Mouse (Mus musculus) lung, postnatal 14 days (tissue): ENCODE data around the gene Fastkd1.
"Not testable (repeated sequence)": the region's sequence is repeated elsewhere in the genome, so short reads cannot be mapped to it uniquely, and the experiment has no call there.

ENCODE experiments used
- DNase-seq: peaks from one replicate; pipeline ENCODE4 v3.0.0; 2021

Gene Fastkd1

DNA sequence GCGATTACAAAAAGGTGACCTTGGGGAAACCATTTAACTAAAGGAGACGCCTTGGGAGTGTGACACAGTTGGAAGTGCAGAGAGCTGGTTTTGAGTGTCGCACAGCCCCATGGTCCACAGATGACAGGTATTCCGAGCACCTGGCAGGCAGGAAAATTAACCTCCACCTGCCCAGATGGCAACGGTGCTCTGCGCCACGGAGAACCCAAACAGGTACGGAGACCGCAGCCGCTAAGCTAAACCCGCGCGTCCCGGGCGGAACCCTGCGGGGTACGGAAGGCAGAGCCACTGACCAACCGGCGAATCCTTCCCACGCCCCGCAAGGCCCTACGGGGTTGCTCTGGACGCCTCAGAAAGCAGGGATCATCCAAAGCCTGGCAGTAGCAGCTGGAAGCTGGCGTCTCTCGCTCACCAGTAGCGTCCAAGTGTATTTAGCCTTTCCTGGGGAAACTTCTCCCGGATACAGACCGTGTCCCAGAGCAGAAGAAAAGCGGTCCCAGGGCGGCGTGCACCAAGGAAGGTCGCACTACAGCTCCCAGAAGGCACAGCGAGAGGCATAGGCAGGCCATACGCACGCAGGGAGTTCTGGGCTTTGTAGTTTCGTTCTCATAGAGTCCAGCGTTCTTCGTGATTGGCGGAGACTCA is at the start of gene Fastkd1:
Gene Fastkd1, minus strand, starts transcription at position 536 of the 645 bp plus-strand sequence.
- DNase-seq: peak; percentile 83

DNA sequence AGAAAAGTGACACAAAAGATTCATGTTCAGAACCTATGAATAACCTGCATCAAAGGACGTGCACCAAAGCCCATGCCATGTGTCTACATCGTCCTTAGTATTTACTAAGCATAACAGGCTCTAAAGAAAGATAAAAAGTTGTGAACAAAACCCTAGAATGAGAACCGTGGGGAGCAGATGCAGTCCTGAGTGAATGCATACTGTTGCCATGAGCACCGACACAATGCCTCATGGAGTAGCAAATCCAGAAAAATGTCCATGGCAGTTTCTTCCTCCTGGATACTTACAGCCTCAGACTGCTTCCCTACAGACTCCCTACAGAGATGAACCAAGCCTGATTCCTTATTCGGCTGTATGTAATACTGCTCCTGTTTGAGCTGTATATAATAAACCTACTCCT is 47.7 kb upstream of the Fastkd1 start:
- no peak for DNase-seq

DNA sequence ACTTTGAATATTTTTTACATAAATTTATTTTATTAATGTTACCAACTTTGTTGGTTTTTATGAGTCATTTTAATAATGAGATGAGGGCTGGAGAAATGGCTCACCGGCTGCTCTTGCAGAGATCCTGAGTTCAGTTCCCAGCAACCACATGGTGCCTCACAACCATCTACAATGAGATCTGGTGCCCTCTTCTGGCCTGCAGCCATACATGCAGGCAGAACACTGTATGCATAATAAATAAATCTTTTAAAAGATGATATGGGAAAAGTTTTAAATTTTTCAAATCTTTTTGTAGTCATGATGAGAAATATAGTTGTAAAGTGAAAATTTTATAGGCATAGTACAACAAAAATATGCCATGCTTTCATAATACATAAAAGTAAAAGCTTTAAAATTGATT is 31.8 kb upstream of the Fastkd1 start:
- DNase-seq: no peak

DNA sequence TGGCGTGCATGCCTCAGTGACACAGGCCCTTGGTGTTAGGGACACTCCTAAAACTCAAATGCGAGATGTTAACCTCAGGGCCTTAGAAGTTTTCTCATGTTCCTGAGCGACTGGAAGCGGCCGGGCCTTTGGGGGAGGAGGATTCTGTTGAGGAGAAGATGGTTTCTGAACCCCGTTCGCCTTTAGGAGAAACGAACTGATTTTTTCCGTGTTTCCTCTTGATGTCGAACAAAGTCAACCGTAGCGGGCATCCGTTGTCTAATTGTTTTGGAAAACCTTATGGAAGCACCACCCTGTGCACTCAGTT is 10.2 kb upstream of the Fastkd1 start:
- no peak for DNase-seq

DNA sequence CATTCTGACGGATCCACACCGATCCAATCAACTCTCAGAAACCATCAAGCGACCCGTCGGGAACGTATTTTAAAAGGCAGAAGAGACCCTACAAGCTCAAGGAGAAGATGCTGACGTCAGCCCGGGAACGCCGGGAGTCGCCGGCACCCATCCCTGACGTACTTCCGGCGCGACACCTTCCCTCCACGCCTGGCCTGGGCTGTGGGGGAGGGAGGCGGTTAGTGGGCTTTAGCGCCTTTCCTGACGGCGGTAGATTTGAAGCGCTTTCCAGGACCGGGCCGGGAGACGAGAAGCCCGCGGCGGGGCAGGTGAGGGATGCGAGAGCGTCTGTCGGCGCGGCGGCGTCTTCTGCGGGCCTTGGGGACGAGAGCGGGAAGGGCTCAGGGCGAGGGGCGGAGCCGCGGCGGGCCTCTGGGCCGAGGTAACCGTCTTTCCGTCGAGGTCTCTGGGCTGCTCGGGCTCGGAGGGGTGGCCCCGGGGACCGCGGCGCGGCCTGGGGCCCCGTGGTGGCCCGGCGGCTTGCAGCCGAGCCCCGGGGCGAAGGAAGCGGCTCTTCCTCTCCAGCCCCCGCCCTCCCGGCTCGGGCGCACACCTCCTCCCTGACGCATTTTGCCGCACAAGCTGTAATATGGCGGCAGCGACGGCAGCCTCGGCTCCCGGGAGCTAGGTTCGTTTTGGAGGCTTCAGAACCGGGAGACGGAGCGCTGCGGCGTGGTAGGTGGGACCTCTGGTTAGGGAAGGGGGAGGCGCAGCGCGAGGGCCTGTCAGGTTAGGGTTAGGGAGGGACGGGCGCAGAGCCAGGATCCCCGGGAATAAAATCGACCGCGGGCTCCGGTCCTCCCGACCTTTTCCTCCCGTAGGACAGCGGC is 9.6 kb upstream of the Fastkd1 start:
- peak; percentile 93 for DNase-seq

DNA sequence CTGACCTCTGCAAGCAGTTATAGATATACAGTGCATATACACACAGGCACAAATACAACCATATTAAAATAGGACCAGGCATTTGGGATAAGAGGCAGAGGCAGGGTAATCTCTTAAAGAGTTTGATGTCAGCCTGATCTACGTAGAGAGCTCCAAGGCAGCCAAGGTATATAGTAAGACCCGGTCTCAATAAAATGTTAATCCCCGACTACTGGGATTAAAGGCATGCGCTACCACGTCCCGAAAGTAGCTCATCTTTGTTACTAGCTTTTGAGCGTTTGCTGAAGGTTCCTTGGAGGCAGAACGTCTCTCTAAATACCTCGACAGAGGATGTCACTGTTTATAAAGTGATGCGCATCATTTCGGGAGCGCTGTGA is 8.9 kb upstream of the Fastkd1 start, which contains the start of gene Ppig:
Gene Ppig, plus strand, starts transcription at position 273 of the 377 bp plus-strand sequence.
- DNase-seq: no peak

DNA sequence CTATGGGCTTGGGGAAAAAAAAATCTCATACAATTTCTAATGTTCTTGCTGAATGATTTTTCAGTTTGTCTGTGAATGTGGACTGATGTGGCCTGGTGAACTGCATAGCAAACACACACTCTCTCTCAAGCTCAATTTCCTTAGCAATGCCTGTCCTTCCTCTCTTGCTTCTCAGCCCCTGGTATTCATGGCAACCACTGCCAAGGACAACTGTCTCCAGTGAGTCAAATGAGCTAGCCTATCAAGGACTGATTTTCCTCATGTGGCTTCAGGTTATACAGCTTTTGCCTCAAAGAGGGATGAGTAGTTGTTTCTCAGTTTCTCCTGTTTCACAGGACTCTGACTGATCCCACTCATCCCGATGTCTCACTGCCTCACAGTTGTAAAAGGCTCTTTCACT is 5.8 kb upstream of the Fastkd1 start:
- no peak for DNase-seq

DNA sequence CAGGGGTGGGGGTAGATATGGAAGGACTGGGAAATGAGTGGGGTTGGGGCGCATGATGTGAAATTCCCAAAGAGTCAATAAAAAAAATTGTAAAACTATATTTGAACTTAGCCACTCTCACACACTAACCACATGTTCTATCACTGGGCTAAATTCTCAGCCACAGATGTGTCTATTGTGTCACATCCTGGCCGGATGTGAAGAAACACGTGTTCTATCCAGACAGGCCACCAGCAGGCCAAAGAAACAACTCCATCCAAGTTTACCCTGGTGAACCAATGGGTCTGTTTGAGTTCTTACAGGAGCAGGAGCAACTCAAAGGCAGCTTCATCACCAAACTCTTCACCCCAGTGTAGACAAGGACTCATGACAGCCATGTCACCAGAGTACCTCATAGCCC is 3.2 kb upstream of the Fastkd1 start:
- DNase-seq: no peak

DNA sequence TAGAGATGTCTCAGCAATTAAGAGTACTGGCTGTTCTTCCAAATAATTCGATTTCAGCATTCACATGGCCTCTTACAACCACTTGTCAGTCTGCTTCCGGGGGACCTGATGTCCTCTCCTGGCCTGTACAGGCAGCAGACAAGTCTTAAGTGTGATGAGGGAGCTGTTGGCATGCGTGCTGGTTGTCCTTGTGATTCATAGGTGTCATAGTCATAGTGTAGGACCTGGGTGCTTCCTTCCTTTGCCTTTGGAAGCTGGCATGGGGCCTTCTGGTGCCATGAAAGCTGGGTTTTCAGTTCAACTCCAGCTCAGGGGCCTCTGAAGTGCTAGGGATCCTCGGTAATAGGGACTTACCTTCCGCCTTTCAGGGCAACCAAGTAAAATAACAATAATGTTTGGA is 810 bp upstream of the Fastkd1 start:
- DNase-seq: no peak

DNA sequence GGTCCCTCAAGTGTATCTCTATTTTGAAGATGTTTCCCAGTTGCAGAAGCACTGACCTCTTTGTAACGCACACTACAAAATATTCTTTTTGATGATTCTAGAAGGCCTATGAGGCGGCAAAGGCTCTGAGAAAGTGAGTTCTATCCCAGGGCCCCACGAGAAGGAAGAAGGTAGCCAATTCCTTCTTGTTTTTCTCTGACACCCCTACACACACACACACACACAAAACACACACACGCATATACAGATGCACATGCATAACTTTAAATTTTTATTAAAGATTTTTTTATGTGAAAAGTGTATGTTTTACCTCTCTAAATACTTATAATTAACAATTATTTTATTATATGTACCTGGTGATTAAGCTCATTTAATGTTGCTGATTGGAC is 304 bp upstream of the Fastkd1 start:
- DNase-seq: no peak

DNA sequence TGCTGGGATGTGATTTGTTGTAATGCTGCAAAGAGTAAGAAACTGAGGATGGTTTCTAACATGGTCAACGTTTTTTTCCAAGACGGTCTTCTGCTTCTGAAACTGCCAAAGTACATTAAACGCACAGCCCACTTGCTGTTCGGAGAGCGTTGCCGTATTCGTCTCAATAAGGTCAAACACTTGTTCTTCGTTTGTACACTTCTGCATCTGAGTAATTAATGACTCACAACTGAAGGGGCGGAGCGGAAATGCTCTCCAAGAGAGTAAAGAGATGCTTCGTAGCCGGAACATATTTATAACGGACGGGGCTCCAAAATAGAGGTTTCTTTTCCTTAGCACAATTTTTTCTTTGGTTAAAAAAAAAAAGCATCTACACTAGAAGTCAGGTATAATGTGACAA is 1.1 kb downstream of the Fastkd1 start:
- no peak for DNase-seq

DNA sequence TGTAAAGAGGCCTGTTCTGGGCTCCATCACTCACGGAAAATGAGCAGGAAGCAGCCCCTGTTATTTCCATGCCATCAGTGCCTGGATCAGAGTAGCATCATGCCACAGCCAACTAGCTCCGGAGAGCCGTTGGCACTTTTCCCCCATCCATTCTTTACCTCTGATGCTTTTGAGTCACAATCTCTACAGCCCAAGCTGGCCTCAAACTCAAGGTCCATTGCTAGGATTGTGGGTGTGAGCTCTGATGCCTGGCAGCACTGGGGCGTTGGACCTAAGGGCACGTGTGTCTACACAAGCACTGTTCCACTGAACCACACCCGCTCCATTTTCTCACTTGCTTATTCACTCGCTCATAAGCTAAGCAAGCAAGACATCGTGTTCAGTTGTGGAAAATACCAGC is 12.9 kb downstream of the Fastkd1 start:
- DNase-seq: no peak

DNA sequence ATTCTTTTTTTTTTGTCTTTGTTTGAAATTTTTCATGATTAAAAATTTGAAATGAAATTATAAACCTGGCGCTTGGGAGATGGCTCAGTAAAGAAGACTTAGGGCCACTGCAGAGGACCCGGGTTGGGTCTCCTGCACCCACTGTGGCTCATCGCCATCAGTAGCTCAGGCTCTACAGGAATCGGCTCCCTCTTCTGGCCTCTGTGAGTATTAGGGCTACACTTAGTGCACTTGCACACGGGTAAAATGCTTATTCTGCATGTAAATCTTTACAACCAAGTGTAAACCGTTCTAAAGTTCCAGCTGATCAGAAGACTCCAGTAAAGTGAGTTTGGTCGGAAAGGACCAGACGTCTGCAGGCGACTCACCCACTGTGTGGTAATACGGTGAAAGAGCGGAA is 19.8 kb downstream of the Fastkd1 start:
- DNase-seq: no peak

DNA sequence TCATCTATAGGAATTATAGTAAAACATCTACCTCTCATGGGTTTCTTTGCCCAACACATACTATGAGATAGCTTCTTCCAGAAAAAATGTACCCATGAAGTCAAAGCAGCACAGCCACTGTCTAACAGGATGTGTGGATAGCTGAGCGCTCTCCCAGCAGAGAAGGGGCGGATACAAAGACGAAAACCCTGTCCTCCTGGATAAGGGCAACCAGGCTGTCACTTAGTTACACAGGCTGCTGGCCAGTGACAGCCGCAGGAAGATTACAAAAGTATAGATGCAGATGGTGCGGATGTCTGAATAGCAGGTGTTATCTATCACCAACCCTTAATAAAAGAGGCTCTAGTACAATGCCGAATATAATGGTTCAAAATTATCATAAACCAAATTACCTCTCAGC is 22.5 kb downstream of the Fastkd1 start:
- no peak for DNase-seq

DNA sequence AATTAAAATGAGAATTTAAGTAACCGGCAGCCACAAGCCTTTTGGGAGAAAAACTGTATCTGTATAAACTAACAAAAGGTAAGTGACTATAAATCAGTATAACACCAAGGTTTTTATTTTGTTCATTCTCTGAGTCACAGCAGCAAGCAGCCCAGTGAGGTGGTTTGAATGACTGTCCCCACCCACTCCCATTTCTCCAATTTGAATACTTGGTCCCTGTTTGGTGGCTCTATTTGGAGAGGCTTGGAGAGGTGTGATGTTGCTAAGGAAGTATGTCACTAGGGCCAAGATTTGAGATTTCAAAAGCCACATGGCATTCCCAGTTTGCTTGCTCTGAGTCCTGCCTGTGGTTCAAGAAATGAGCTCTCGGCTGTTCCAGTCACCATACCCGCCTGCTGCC is 23.1 kb downstream of the Fastkd1 start:
- no peak for DNase-seq

DNA sequence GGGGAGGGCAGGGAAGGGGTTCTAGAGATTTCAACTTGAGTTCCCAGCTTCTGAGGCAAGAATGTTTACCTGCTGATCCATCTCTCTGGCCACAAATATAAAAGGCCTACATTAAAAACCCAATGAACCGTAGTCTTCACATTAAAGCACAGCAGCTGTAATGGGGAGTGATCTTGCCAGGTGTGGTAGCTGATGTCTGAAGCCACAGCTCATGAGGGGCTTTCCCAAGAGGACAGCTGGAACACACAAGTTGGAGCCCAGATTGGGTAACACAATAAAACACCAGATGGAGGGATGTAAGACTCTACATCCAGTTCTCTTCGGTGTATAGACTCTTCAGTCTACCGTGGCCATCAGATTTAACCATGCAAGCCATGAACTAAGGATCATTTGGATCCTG is 28.8 kb downstream of the Fastkd1 start:
- no peak for DNase-seq

DNA sequence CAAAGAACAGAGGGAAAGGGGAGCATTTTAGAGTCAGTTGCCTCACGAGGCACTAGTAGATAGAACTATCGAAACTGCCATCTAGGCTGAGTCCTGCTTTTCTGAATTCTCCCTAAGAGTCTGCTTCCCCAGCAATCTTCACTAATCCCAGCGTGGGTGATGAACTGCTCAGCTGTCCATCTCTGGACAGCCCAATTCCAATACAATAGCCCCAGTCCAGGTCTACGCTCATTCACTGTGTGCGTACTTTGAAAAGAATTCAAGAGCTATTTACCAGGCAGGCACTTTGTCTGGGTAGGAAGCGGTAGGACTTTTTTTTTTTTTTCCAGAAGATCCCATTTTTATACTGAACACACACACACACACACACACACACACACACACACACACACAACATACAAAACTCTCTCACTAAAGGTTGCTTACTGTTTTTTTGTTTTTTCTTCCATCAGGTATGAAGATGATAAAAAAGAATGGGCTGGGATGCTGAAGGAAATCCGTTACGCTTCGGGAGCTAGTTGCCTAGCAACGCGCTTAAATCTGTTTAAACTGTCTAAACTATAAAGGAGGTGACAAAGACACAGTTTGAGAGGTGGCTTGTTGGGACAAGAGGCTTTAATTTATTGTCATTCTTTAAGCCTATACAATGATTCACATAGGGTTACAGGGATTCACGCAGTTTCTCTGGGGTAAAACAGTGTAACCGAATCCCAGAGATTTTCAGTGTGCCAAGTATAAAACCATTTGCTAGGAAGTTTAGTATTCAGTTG is 30.1 kb downstream of the Fastkd1 start:
- no peak for DNase-seq

DNA sequence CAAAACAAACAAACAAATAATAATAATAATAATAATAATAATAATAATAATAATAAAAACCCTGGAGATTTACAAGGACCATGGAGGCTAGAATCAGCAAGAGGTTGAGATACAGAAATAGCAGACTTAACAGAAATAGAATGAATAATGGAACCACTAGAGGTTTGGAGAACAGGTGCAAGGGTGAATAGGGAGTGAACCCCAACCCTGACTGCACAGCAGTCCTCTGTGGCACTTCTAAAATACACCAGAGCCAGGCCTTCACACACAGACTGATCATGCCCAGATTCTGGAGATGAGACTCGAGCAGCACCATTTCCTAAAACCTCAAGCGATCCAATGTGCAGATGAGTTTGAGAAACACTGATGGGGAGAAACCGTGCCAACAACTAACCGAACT is 31.4 kb downstream of the Fastkd1 start:
- DNase-seq: no peak

DNA sequence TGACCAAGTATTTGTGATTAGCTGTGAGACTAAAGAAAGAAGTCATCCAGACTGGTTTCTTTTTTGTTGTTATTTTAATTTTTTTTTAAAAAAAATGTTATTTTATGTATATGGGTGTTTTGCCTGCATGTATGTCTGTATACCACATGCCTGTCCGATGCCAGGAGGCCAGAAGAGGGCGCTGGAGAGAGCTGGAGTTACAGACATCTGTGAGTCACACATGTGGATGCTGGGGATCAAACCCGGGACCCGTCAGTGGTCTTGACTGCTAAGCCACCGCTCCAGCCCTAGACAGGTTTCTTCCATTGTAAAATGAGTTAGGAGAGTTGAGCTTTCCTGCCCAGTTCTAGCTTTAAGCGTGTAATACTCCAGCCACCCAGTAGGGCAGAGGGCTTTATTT is 33.3 kb downstream of the Fastkd1 start:
- DNase-seq: peak; percentile 7

DNA sequence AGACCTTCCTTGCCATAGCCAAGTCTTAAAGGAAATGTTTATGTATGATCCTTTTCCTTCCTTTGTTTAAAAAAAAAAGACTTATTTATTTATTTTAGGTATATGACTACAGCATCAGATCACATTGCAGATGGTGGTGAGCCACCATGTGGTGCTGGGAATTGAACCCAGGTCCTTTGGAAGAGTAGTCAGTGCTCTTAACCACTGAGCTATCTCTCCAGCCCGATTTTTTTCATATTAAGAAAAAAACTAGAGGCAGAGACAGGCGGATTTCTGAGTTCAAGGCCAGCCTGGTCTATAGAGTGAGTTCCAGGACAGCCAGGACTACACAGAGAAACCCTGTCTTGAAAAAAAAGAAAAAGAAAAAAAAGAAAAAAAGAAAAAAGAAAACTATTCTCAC is 36.1 kb downstream of the Fastkd1 start:
- not testable (repeated sequence) for DNase-seq

DNA sequence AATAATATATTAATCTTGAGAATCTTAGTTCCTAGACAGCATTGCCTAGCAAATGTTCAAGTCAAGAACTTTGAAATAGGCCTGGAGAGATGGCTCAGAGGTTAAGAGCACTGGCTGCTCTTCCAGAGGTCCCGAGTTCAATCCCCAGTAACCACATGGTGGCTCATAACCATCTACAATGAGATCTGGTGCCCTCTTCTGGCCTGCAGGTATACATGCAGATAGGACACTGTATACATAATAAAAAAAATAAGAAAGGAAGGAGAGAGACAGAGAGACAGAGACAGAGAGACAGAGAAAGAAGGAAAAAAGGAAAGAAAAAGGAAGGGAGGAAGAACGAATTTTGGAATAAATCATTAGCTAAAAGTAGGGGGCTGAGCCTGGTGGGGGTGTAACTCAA is 36.6 kb downstream of the Fastkd1 start:
- no peak for DNase-seq

DNA sequence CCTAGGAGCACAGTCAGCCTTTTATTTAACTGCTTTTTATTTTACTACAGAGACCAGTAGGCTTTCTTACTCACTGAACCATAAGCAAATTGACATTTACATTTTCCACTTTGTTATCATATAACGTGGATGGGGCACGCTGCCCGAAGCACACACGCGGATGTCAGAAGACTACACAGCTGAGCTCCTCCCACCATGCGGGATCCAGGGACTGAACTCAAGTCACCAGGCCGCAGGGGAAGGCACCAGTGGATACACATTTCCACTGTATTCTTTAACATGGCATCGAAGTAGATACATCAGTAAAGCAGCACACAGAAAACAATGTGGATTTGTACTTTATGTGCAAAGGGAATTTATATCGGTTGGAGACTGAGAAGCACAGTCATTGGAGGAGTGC is 38.0 kb downstream of the Fastkd1 start:
- no peak for DNase-seq

DNA sequence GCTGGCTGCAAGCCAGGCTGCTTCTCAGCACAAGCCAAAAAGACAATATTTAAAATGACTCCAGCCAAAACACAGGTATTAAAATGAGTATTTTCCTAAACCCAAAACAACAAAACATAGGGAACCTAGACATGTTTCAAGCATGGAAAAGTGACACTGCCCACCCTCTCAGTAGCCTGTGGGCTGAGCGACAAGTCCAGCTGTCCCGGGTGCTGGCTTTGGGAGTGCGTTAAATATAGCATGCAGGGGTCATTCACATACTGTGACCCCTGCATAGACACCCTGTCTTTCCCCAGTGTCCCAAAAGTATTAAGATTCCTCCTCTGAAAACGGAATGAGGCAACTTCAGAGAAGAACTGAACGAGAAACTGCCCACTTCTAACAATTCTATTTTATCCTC is 39.6 kb downstream of the Fastkd1 start:
- DNase-seq: no peak

DNA sequence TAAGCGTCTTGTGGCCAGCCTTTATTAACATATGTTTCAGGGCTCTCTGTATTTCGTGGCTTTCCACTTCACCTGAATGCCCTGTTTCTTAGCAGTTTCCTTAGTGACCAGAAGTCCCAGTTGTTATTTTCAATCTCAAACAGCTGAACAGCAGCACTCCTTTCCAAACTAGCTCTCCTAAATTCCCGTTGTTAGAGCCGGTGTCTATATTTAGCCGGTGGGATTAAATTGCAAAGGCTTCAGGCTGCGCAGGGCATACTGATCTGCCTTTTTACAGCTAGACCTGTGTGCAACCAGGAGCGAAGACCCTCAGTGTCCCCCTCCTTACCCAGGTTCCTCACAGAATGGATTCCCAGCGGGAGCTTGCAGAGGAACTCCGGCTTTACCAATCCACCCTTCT is 43.5 kb downstream of the Fastkd1 start, which contains the start of gene Klhl41:
Gene Klhl41, plus strand, starts transcription at position 268 of the 400 bp plus-strand sequence.
- DNase-seq: no peak
